9 mouse cellular contexts compared by ENCODE assay signal in genomic region chr19:21780663-21781062, GRCm38 (mm10). TPM values are rescaled to one million over a fixed set of nuclear protein-coding genes. Genes with fewer than 3 reads are reported as not detected.
DNase-seq lines count a peak whose midpoint lies in the region; ATAC-seq and TF ChIP-seq lines count a peak whose summit lies in the region.
"Had no signal": no experiment of that assay in that cellular context is flagged by ENCODE, and none has a peak within 500 bp of the region (broad histone marks: within the 10 kb centered on the region; RNA-seq: fewer than 3 reads in every experiment).

No protein-coding gene starts in this region.

- H3K4me1 ChIP-seq in kidney, adult 2 months (ENCODE audit: control insufficient read depth, insufficient read depth, low read length): peaks cover 11% of the 10 kb centered on the region; the same call in 1 of the 2 replicates
- peaks cover 68% of the 10 kb centered on the region for H3K4me1 ChIP-seq in heart, embryonic 12.5 days (replicated peaks)
- peaks cover 48% of the 10 kb centered on the region for H3K4me1 ChIP-seq in limb, embryonic 15.5 days
- H3K4me1 ChIP-seq in neural tube, embryonic 15.5 days: peaks cover 66% of the 10 kb centered on the region

- no peak for TF ChIP-seq POLR2A in kidney, adult 2 months (IDR thresholded peaks at IDR 0.05; ENCODE audit: low read depth, low read length)

- H3K27me3 ChIP-seq in kidney, adult 2 months (replicated peaks; ENCODE audit: control insufficient read depth, insufficient read depth, low read length): no peaks in the 10 kb centered on the region
- no peaks in the 10 kb centered on the region for H3K27me3 ChIP-seq in heart, embryonic 12.5 days (replicated peaks)
- H3K27me3 ChIP-seq in limb, embryonic 15.5 days: no peaks in the 10 kb centered on the region
- H3K27me3 ChIP-seq in neural tube, embryonic 15.5 days (replicated peaks): no peaks in the 10 kb centered on the region
- H3K27me3 ChIP-seq: Patski had no signal

- H3K36me3 ChIP-seq in kidney, adult 2 months (ENCODE audit: control insufficient read depth, insufficient read depth, low read length): no peaks in the 10 kb centered on the region
- no peaks in the 10 kb centered on the region for H3K36me3 ChIP-seq in heart, embryonic 12.5 days
- no peaks in the 10 kb centered on the region for H3K36me3 ChIP-seq in limb, embryonic 15.5 days
- H3K36me3 ChIP-seq in neural tube, embryonic 15.5 days: no peaks in the 10 kb centered on the region

- DNase-seq in kidney, adult 2 months: peak; percentile 55
- no peak for DNase-seq in kidney, adult 8-10 months
- no peak for DNase-seq in cerebellum, adult 11 months
- DNase-seq in left cerebral cortex, adult 18-20 months (ENCODE audit: low spot score in 2 of 2): no peak

- H3K9me3 ChIP-seq in heart, embryonic 12.5 days (replicated peaks): no peaks in the 10 kb centered on the region
- H3K9me3 ChIP-seq in limb, embryonic 15.5 days: no peaks in the 10 kb centered on the region
- no peaks in the 10 kb centered on the region for H3K9me3 ChIP-seq in neural tube, embryonic 15.5 days (replicated peaks)

- H3K4me3 ChIP-seq in kidney, adult 2 months (ENCODE audit: insufficient read depth, low read depth, low read length): no peak overlapping the region
- H3K4me3 ChIP-seq in heart, embryonic 12.5 days: peak overlapping the region; percentile 84
- peak overlapping the region; percentile 89 for H3K4me3 ChIP-seq in limb, embryonic 15.5 days
- H3K4me3 ChIP-seq in neural tube, embryonic 15.5 days (replicated peaks): peak overlapping the region; percentile 74

- no peak overlapping the region for H3K27ac ChIP-seq in kidney, adult 2 months (ENCODE audit: insufficient read depth, low read depth, low read length)
- H3K27ac ChIP-seq in heart, embryonic 12.5 days (ENCODE audit: poor library complexity, severe bottlenecking): peak overlapping the region; percentile 51; the same call in 1 of the 2 replicates
- no peak overlapping the region for H3K27ac ChIP-seq in limb, embryonic 15.5 days
- H3K27ac ChIP-seq in neural tube, embryonic 15.5 days (replicated peaks): peak overlapping the region; percentile 90

- H3K4me2 ChIP-seq in heart, embryonic 12.5 days: peak overlapping the region; percentile 79
- H3K4me2 ChIP-seq in limb, embryonic 15.5 days: peak overlapping the region; percentile 66; the same call in 1 of the 2 replicates
- peak overlapping the region; percentile 86 for H3K4me2 ChIP-seq in neural tube, embryonic 15.5 days

- peak overlapping the region; percentile 89 for H3K9ac ChIP-seq in heart, embryonic 12.5 days
- no peak overlapping the region for H3K9ac ChIP-seq in limb, embryonic 15.5 days
- H3K9ac ChIP-seq in neural tube, embryonic 15.5 days (replicated peaks): peak overlapping the region; percentile 81

- WGBS in kidney, adult 2 months: 60% methylated on average over 8 of the region's 8 CpGs
- 45% methylated on average over 8 of the region's 8 CpGs for WGBS in heart, embryonic 12.5 days
- WGBS in limb, embryonic 15.5 days: 50% methylated on average over 8 of the region's 8 CpGs
- 11% methylated on average over 8 of the region's 8 CpGs for WGBS in neural tube, embryonic 15.5 days

- no peak for TF ChIP-seq CTCF in kidney, adult 2 months (conservative IDR thresholded peaks at IDR 0.05; ENCODE audit: insufficient read depth, insufficient read length, low read depth, low read length)

- ATAC-seq in heart, embryonic 12.5 days (ENCODE audit: insufficient number of reproducible peaks, low FRiP score): no peak
- ATAC-seq in limb, embryonic 15.5 days (ENCODE audit: insufficient number of reproducible peaks, low FRiP score, low TSS enrichment, low read depth): no peak
- ATAC-seq in neural tube, embryonic 15.5 days (ENCODE audit: low FRiP score): no peak
- ATAC-seq in frontal cortex, adult (ENCODE audit: low TSS enrichment): no peak
- ATAC-seq: Patski had no signal

RNA-seq across cellular contexts. Expression of gene Cemip2, which starts 2.5 kb away (rescaled TPM):
- polyA plus RNA-seq in kidney, adult 2 months (2012; rRNA removed): 6.7 and 6.9 TPM in 2 replicates
- 116 and 122 TPM in 2 replicates for polyA plus RNA-seq in heart, embryonic 12.5 days (2016; fragmentation: Nextera tagmentation; extraction: Ambion mirVana)
- 25.7 TPM in 2 replicates for polyA plus RNA-seq in limb, embryonic 15.5 days (2015; fragmentation: Nextera tagmentation; extraction: Ambion mirVana)
- polyA plus RNA-seq in neural tube, embryonic 15.5 days (2015; fragmentation: Nextera tagmentation; extraction: Ambion mirVana): 16.0 and 16.9 TPM in 2 replicates
- 10 to 100 TPM; 12.4 to 13.4 TPM for total RNA-seq in left cerebral cortex, adult 18-20 months (2021)

Comparison
In these comparisons a context has a peak if more than half of its experiments do, and no peak if none do; other contexts are left out.
1. H3K27ac ChIP-seq: peak in heart, embryonic 12.5 days (single experiment) and neural tube, embryonic 15.5 days (single experiment); none in kidney, adult 2 months (single experiment) and limb, embryonic 15.5 days (single experiment).
2. Peak in every context shown above with its lines, with median percentiles within 50 percentile points of each other: H3K4me2 ChIP-seq.